ENCODE assay signal across 8 mouse cellular contexts in genomic region chr15:77820480-77821163, GRCm38 (mm10). TPM values are rescaled to one million over a fixed set of nuclear protein-coding genes. Genes with fewer than 3 reads are reported as not detected.
A peak's percentile ranks its signal among the peaks of the same experiment; 100 is the strongest.
DNase-seq lines count a peak whose midpoint lies in the region; ATAC-seq lines count a peak whose summit lies in the region.

No protein-coding gene starts in this region.

- peaks cover 94% of the 10 kb centered on the region for H3K4me1 ChIP-seq in kidney, embryonic 16.5 days (ENCODE audit: insufficient read depth, low read length)
- H3K4me1 ChIP-seq in embryonic facial prominence, embryonic 14.5 days (ENCODE audit: control insufficient read depth, insufficient read depth, low read length), result peaks cover 58% of the 10 kb centered on the region

- H3K36me3 ChIP-seq in kidney, embryonic 16.5 days (ENCODE audit: insufficient read depth, low read length), result no peaks in the 10 kb centered on the region
- no peaks in the 10 kb centered on the region for H3K36me3 ChIP-seq in embryonic facial prominence, embryonic 14.5 days (ENCODE audit: control insufficient read depth, insufficient read depth, low read length)

- H3K4me3 ChIP-seq in kidney, embryonic 16.5 days (ENCODE audit: low read length), result no peak overlapping the region
- H3K4me3 ChIP-seq in embryonic facial prominence, embryonic 14.5 days (ENCODE audit: low read depth, low read length), result no peak overlapping the region

- 0 out of 2 replicates have a peak overlapping the region, but pooled peaks have one; percentile 10 for H3K9ac ChIP-seq in kidney, embryonic 16.5 days (replicated peaks; ENCODE audit: low read length)
- H3K9ac ChIP-seq in embryonic facial prominence, embryonic 14.5 days (ENCODE audit: low read depth, low read length), result peak overlapping the region; percentile 42; the same call in 1 of the 2 replicates

- DNase-seq in adrenal gland, adult 2 months, result peak; percentile 26
- no peak for DNase-seq in adrenal gland, postnatal 36 days
- DNase-seq in kidney, postnatal 10 days, result no peak
- peak; percentile 72 for DNase-seq in embryonic facial prominence, embryonic 14.5 days (ENCODE audit: low spot score)
- DNase-seq in lung, postnatal 10 days, result peak; percentile 61
- DNase-seq in layer of hippocampus, postnatal 36 days, result no peak
- no peak for DNase-seq in frontal cortex, postnatal 14 days (ENCODE audit: low spot score in 2 of 2)

- H3K27ac ChIP-seq in kidney, embryonic 16.5 days (ENCODE audit: low read length), result peak overlapping the region; percentile 86
- H3K27ac ChIP-seq in embryonic facial prominence, embryonic 14.5 days (replicated peaks; ENCODE audit: low read depth, low read length), result peak overlapping the region; percentile 77

- 32% methylated on average over 3 of the region's 3 CpGs for WGBS in kidney, embryonic 16.5 days
- 42% methylated on average over 3 of the region's 3 CpGs for WGBS in embryonic facial prominence, embryonic 14.5 days

- H3K27me3 ChIP-seq in kidney, embryonic 16.5 days (ENCODE audit: insufficient read depth, low read length), result no peaks in the 10 kb centered on the region
- no peaks in the 10 kb centered on the region for H3K27me3 ChIP-seq in embryonic facial prominence, embryonic 14.5 days (replicated peaks; ENCODE audit: control insufficient read depth, insufficient read depth, low read length)

- H3K9me3 ChIP-seq in kidney, embryonic 16.5 days (ENCODE audit: low read length), result no peaks in the 10 kb centered on the region
- no peaks in the 10 kb centered on the region for H3K9me3 ChIP-seq in embryonic facial prominence, embryonic 14.5 days (ENCODE audit: control insufficient read depth, low read length)

- no peak for ATAC-seq in kidney, embryonic 16.5 days (ENCODE audit: low FRiP score, low TSS enrichment)
- ATAC-seq in embryonic facial prominence, embryonic 14.5 days (ENCODE audit: low read depth), result peak; percentile 35; the same call in 1 of the 2 replicates

- 0 out of 2 replicates have a peak overlapping the region, but pooled peaks have one; percentile 17 for H3K4me2 ChIP-seq in kidney, embryonic 16.5 days (replicated peaks; ENCODE audit: low read depth, low read length)
- no peak overlapping the region for H3K4me2 ChIP-seq in embryonic facial prominence, embryonic 14.5 days (ENCODE audit: low read depth, low read length)

RNA-seq across cellular contexts. Expression of gene Myh9, which starts 21.4 kb away (rescaled TPM):
- 100 to 1,000 TPM; 280 to 306 TPM for total RNA-seq in adrenal gland, adult 2 months (2021)
- 45.4 and 51.9 TPM in 2 replicates for polyA plus RNA-seq in adrenal gland, adult 2 months (2012; rRNA removed)
- total RNA-seq in adrenal gland, postnatal 36 days (2021), result 100 to 1,000 TPM; 309 to 387 TPM
- 55.4 and 64.5 TPM in 2 replicates for polyA plus RNA-seq in kidney, embryonic 16.5 days (2015; fragmentation: Nextera tagmentation; extraction: Ambion mirVana)
- polyA plus RNA-seq in embryonic facial prominence, embryonic 14.5 days (2014; fragmentation: Nextera tagmentation; extraction: Ambion mirVana), result 48.8 and 53.7 TPM in 2 replicates
- 100 to 1,000 TPM in 1 of 2 experiments, 10 to 100 TPM in 1; 92.4 to 103 TPM for total RNA-seq in layer of hippocampus, postnatal 36 days (2021)

Comparison
In these comparisons a context has a peak if more than half of its experiments do, and no peak if none do; other contexts are left out.
1. DNase-seq: peak in adrenal gland, adult 2 months (single experiment), embryonic facial prominence, embryonic 14.5 days (single experiment) and lung, postnatal 10 days (single experiment); none in adrenal gland, postnatal 36 days (0 of 2), kidney, postnatal 10 days (single experiment), layer of hippocampus, postnatal 36 days (0 of 2) and frontal cortex, postnatal 14 days (0 of 2).